Mouse (Mus musculus) cerebral cortex, adult 2 months (tissue): ENCODE results near the gene Sapcd2.

Experiments
- WGBS: fragments of 180-500 bp; shearing (Covaris S2); methylation state at CpG from one replicate; pipeline ENCODE4 v1.1.7; 2018; 5-methylcytosine and 5-hydroxymethylcytosine counted together

Gene Sapcd2

DNA sequence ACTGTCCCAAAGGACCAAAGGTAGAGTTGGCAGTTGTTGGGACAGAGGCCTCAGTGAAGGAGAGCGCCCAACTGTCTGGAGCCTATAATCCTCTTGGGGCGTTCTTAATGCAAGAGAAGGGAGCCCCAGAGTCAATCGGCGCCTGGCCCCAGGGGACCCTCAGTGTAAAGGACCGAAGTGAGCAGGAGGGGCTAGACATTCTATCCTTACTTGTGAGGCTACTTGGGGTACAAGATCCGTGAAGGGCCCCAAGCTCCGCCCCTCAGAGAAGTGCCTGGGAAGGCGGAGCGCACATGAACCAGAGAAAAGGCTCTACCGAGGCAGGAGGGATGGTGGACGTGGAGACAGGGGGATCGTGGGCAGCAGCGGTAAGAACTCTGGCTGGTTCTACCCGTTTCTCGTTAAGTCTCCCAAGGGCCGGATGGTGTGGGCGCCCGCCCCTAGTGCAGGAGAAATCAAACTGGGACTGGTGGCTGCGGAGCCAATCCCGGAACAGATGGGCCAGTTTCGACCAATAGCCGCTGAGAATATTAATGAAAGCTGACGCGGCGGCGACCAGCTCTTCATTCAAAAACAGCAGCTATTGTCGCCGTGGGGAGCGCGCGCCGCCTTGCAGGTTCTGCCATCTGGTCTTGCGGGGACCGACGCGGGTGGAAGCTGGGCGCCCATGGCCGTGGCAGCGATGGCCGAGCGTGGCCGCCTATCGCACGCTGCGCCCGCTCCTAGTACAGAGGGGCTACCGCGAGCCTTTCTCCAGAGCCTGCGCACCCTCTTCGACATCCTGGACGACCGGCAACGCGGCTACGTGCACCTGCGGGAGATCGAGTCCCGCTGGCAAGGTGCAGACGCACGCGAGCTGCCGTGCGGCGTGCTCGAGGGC is at the start of gene Sapcd2:
Gene Sapcd2, plus strand, starts transcription at position 558 of the 880 bp plus-strand sequence.
- 2% methylated on average over 65 of the region's 65 CpGs for WGBS

DNA sequence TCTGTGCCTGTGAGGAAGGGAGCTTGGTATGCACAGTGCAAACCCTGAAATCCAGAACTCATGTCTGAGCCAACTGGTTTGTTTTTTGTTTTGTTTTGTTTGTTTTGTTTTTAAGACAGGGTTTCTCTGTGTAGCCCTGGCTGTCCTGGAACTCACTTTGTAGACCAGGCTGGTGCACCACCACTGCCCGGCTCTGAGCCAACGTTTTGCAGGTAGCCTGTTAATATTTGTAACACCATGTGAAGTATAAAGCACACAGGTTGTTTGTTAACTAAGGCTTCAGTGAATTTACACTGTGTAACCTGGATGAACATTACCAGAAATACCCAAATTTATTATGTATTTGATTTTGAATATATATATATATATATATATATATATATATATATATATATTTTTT is 46.1 kb upstream of the Sapcd2 start:
- 75% methylated on average over 2 of the region's 2 CpGs for WGBS

DNA sequence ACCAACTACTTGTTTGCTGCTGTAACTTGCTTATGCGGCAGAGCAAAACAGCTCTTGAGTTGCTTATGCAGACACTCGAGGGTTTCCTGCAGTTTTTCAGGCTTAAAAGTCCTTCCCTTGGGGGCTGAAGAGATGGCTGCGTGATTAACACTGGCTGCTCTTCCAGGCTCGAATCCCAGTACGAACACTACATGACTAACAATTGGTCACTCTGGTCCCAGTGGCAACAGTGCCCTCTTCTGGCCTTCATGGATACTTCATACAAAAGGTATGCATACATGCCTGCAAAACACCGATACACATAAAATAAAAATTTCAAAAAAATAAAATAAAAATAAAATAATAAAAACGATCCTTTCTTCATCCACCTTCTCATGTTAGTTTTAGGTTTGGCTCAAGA is 43.7 kb upstream of the Sapcd2 start:
- 21% methylated on average over 7 of the region's 7 CpGs for WGBS

DNA sequence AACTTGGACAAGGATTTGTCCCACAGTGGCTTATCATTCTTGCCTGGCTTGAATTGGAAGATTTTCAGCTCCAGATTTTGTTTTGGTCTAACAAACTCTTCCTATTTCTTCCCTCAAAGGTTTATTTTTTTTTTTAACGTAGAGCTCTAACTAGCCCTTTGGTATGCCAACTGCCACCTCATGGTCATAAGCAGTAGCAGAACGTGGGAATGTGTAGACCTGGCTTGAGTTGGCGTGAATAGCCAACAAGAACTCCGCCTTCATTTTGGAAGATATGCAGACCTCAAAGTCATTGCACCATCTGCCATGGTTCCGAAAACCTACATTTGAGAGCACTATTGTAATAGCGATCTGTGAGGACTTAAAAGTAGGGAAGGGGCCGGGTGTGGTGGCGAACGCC is 40.7 kb upstream of the Sapcd2 start:
- 48% methylated on average over 9 of the region's 9 CpGs for WGBS

GRCm38 (mm10) chr2:25332286-25333160 is 39.6 kb upstream of the Sapcd2 start, which contains the start of gene Man1b1:
Man1b1 (plus strand) TSS chr2:25332338.
- WGBS, result under 1% methylated on average over 78 of the region's 78 CpGs

DNA sequence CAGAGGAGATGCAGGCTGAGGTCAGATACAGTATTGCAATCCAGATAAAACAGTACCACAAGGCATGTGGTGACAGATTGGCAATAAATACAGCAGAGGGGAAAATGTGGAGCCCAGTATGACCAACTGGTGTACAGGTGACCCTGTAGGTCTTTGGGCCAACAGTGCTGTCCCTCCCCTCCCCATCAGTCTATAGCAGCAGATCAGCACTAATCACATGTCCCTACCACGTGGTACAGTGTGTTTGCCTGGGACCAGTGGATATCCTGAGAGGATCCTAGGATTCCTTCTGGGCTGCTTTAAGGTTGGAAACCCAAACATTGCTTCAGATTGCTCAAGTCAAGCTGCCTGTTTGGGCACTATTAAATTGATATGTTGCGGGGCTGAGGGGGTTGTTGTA is 38.6 kb upstream of the Sapcd2 start:
- WGBS, result 73% methylated on average over 2 of the region's 2 CpGs

- WGBS, result 69% methylated on average over 6 of the region's 6 CpGs
Measured at GRCm38 (mm10) chr2:25338303-25338702, 33.8 kb upstream of the Sapcd2 start.

DNA sequence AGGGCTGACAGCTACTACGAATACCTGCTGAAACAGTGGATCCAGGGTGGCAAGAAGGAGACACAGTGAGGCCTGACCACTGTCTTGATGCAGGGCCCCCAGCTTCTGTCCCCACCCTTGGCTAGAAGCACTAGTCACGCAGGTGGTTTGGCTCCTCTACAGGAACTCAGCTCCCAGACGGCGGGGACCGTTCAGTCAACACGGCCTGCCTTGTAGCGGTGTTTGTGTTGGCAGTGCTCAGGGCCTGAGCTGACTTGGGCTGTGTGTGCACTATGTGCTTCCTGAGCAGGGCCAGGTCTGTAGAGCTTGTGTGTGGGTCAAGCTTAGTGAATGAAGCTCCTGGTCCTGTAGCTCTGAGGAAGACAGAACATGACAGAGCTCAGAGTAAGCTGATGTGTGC is 24.0 kb upstream of the Sapcd2 start:
- 76% methylated on average over 7 of the region's 7 CpGs for WGBS

- WGBS, result 89% methylated on average over 4 of the region's 4 CpGs
Measured at GRCm38 (mm10) chr2:25349499-25349898, 22.6 kb upstream of the Sapcd2 start.

GRCm38 (mm10) chr2:25350701-25351100 is 21.4 kb upstream of the Sapcd2 start:
- WGBS, result 97% methylated on average over 3 of the region's 3 CpGs

DNA sequence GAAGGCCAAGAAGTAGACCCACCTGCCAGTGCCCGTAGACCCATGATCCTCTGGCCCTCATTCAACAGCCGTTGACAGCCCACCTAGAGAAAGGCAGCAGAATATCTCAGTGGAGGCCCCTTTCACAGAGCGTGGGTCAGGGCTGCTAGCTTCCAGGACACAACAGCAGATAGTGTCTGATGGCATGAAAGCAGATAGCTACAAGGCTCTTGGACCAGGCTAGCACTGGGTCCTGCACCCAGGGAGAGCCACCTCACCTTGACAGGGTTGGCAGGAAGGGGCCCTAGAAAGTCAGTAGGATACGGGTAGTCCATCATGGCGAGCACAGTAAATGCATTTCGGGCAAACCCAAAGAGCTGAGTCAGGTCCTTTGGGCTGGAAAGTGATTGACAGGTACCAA is 17.9 kb upstream of the Sapcd2 start:
- whole genome bisulfite sequencing, result 85% methylated on average over 6 of the region's 6 CpGs

- 37% methylated on average over 18 of the region's 18 CpGs for WGBS
Measured at GRCm38 (mm10) chr2:25355419-25356066, 16.6 kb upstream of the Sapcd2 start.

DNA sequence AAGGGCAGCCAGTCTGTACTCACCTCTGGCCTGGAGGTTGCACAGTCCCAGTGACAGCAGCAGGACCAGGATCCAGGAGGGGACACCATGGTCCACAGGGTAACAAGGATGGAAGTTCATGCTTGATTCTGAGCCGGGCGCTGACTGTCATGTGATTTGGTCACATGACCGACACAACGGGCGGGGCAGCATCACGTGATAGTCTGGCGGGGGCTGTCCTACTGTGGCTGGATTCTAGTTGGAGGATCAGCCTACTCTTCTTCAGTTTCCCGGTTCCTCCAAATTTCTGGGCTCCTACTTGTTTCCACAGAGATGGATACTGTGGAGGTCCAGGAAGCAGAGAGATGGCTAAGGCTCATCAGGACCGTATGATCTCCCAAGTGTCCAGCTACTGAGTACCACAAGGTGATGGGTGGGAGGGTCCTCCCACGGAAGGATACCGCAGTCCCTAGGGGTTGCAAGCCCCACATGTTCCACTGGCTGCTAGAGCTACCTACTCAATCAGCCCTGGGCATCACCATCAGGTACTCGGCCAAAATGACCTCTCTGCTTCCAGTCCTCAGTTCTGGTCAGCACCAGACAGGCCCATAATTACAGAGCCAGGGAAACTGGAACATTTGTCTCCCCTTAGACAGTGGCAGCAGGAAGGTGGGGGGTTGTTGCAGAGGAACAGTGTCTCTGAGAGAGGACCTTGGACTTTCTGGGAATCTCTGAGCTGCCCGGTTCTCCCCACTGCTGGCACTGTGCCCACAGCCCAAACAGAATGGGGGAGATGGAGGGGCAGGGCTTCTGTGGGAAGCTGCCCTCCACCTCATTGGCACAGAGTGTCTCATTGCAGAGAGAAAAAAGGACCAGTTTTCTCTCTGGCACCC is 15.7 kb upstream of the Sapcd2 start, which contains the start of gene Dpp7:
Gene Dpp7, minus strand, starts transcription at position 152 of the 872 bp plus-strand sequence.
- 3% methylated on average over 13 of the region's 13 CpGs for WGBS

- 81% methylated on average over 4 of the region's 4 CpGs for WGBS
Measured at GRCm38 (mm10) chr2:25359848-25360247, 12.3 kb upstream of the Sapcd2 start.

DNA sequence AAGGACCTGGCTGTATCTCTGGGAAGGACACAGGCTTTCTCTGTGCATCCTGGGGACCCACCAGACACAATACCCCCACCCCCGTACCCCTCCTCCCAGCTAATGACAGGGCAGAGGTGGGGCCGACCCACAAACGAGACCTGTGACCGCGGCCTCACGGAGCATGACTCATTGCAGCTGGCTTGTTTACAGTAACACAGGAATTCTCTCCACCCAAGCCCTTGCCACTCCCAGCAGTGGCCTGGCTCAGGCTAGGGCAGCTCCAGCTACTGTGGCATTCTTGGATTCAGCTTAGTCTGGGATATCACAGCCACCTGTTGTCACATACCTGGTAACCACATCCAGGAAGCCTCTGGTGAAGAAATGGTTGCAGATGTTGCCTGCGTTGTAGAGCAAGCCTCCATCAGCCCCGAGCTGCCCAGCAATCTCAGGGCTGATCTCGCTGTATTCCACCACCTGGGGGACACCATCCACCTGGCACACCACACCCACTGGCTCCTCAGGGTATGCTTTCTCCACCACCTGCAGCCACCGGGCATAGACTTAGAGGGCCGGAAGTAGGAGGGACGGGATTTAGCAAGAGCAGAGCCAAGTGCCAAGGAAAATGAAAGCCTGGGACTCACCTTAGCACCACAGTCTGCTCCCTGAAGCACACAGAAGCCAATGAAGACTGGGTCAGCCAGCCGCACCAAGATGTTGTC is 8.5 kb upstream of the Sapcd2 start:
- WGBS, result 72% methylated on average over 13 of the region's 13 CpGs

DNA sequence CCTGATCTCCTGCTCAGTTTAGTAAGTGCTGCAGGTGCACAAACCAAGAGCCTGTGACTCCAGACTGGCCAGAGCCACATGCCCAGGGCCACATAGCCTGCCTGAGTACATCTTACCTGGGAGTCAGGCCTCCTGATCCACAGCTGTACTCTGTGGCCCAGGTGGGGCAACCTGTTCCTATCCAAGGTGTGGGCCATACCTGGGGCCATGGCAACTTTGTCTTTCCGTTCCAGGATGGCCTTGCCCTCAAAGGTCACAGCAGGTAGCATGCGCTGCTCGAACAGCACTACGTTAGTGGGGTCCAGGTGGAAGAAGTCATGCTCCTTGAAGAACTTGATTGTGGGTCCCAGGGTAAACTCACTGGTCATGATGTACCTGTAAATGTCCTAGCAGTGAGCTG is 7.8 kb upstream of the Sapcd2 start:
- WGBS, result 95% methylated on average over 4 of the region's 4 CpGs

GRCm38 (mm10) chr2:25364761-25365090 is 7.4 kb upstream of the Sapcd2 start:
- WGBS, result 49% methylated on average over 9 of the region's 9 CpGs

DNA sequence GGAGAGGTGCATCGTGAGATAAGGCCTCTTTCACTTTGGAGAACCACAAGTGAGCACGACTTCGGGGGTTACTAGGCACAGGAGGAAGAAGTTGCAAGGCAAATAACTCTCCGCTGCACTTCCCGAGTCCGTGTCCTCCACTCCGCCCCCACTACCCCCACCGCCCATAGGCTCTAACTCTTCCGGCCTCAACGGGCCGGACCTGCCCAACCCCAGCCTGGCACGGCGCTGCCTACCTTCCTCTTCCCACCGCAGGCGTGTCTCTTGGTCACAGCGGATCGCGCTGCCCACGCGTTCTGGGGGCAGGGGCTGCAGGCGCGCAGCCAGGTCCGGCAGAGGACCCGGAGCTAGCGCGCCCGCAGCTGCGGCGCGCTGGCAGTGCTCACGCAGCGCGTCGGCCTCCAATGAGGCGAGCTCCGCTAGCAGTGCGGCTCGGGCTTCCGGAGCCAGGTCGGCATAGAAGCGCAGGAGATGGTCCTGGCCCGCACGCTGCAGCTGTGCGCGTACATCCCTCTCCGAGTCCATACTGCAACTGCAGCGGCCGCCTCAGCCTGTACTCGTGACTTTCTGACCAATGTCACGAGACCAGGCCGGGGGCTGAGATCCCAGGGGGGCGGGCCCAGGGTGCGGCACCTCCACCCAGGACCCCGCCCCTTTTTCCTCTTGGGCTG is 6.9 kb upstream of the Sapcd2 start, which contains the start of gene Uap1l1:
Gene Uap1l1, minus strand, starts transcription at position 592 of the 671 bp plus-strand sequence.
- under 1% methylated on average over 54 of the region's 54 CpGs for WGBS

- WGBS, result 95% methylated on average over 3 of the region's 3 CpGs
Measured at GRCm38 (mm10) chr2:25369996-25370395, 2.1 kb upstream of the Sapcd2 start.
